Mouse (Mus musculus) lung, postnatal 0 days (tissue): ENCODE measurements around the gene Akap8.

Experiments used
- CTCF ChIP-seq: IDR thresholded peaks from 2 replicates; pipeline ENCODE4 v1.5.1; 2016; ENCODE audit warnings: antibody characterized with exemption, mild to moderate bottlenecking
- EP300 ChIP-seq: IDR thresholded peaks from 2 replicates; pipeline ENCODE4 v1.6.1; 2016; ENCODE audit warnings: antibody characterized with exemption, mild to moderate bottlenecking, control low read depth

- TF ChIP-seq CTCF (no peak), EP300 (no peak)
Measured at GRCm38 (mm10) chr17:32367706-32368105, 46.7 kb upstream of the Akap8 start.
